9 mouse cellular contexts compared by ENCODE assay signal in the genomic region with DNA sequence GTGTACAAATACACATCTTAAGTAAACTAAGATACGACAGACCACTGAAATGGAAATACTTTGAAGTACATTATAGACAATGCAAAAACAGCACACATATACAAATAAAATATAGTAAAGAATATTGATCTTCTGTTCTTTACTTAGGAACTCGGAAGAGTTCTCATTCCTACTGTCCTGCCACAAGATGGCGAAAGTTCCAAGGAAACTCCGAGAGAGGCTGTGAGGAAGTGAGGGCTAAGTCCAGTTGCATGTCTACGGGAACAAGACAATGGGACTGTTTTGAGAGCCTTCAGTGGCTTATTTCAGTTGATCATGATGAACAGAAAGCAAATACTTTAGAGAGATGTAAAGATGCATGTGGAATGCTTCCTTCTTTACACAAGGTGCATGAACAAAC. TPM values are rescaled to one million over a fixed set of nuclear protein-coding genes. Genes with fewer than 3 reads are reported as not detected.
DNase-seq lines count a peak whose midpoint lies in the region; ATAC-seq and TF ChIP-seq lines count a peak whose summit lies in the region.
"Had no signal": no experiment of that assay in that cellular context is flagged by ENCODE, and none has a peak within 500 bp of the region (broad histone marks: within the 10 kb centered on the region; RNA-seq: fewer than 3 reads in every experiment).

No protein-coding gene starts in this region.

- no peak overlapping the region for H3K9ac ChIP-seq in midbrain, postnatal 0 days (replicated peaks; ENCODE audit: low read length, poor library complexity, severe bottlenecking)
- H3K9ac ChIP-seq in midbrain, embryonic 15.5 days: no peak overlapping the region
- H3K9ac ChIP-seq in limb, embryonic 14.5 days (ENCODE audit: low read depth, low read length, severe bottlenecking): no peak overlapping the region

- no peaks in the 10 kb centered on the region for H3K36me3 ChIP-seq in midbrain, postnatal 0 days (ENCODE audit: insufficient read depth, low read length)
- no peaks in the 10 kb centered on the region for H3K36me3 ChIP-seq in midbrain, embryonic 15.5 days (replicated peaks)
- no peaks in the 10 kb centered on the region for H3K36me3 ChIP-seq in limb, embryonic 14.5 days (ENCODE audit: control insufficient read depth, insufficient read depth, low read length)
- H3K36me3 ChIP-seq in forebrain, embryonic 10.5 days (replicated peaks): no peaks in the 10 kb centered on the region

- peak; percentile 2 to 17 for DNase-seq in heart, adult 18-20 months
- DNase-seq in heart, adult 11 months: no peak
- peak; percentile 58 for DNase-seq in midbrain, postnatal 0 days (ENCODE audit: low spot score)
- DNase-seq in brain, embryonic 18.5 days (ENCODE audit: low read depth, low spot score): peak; percentile 10
- peak; percentile 8 for DNase-seq in limb, embryonic 14.5 days (ENCODE audit: low spot score)
- DNase-seq in forebrain, embryonic 10.5 days (ENCODE audit: extremely low spot score, low spot score): no peak

- no peak for ATAC-seq in midbrain, postnatal 0 days (ENCODE audit: low FRiP score)
- no peak for ATAC-seq in midbrain, embryonic 15.5 days (replicated peaks)
- ATAC-seq in limb, embryonic 14.5 days (ENCODE audit: low FRiP score, low read depth): no peak
- ATAC-seq in monocyte, adult 5-6 weeks (replicated peaks; ENCODE audit: insufficient number of reproducible peaks, low FRiP score, low TSS enrichment, poor library complexity, severe bottlenecking): no peak

- H3K4me2 ChIP-seq in midbrain, postnatal 0 days (ENCODE audit: low read depth, low read length, poor library complexity, severe bottlenecking): no peak overlapping the region
- H3K4me2 ChIP-seq in midbrain, embryonic 15.5 days: no peak overlapping the region
- H3K4me2 ChIP-seq in limb, embryonic 14.5 days (replicated peaks; ENCODE audit: low read depth, low read length, severe bottlenecking): no peak overlapping the region

- no peaks in the 10 kb centered on the region for H3K4me1 ChIP-seq in midbrain, postnatal 0 days (ENCODE audit: insufficient read depth, low read length)
- no peaks in the 10 kb centered on the region for H3K4me1 ChIP-seq in midbrain, embryonic 15.5 days
- no peaks in the 10 kb centered on the region for H3K4me1 ChIP-seq in limb, embryonic 14.5 days (ENCODE audit: control insufficient read depth, insufficient read depth, low read length)
- H3K4me1 ChIP-seq in forebrain, embryonic 10.5 days: no peaks in the 10 kb centered on the region

- H3K9me3 ChIP-seq in midbrain, postnatal 0 days (ENCODE audit: low read length): no peaks in the 10 kb centered on the region
- H3K9me3 ChIP-seq in midbrain, embryonic 15.5 days: no peaks in the 10 kb centered on the region
- no peaks in the 10 kb centered on the region for H3K9me3 ChIP-seq in limb, embryonic 14.5 days (ENCODE audit: control insufficient read depth, low read length)
- H3K9me3 ChIP-seq in forebrain, embryonic 10.5 days: no peaks in the 10 kb centered on the region

- peak; percentile 78 for TF ChIP-seq CTCF in midbrain, postnatal 0 days (IDR thresholded peaks at IDR 0.05)

- H3K27ac ChIP-seq in midbrain, postnatal 0 days (ENCODE audit: low read depth, low read length): no peak overlapping the region
- no peak overlapping the region for H3K27ac ChIP-seq in midbrain, embryonic 15.5 days
- no peak overlapping the region for H3K27ac ChIP-seq in limb, embryonic 14.5 days (replicated peaks; ENCODE audit: low read depth, low read length)
- H3K27ac ChIP-seq in forebrain, embryonic 10.5 days: no peak overlapping the region

- H3K27me3 ChIP-seq in midbrain, postnatal 0 days (ENCODE audit: insufficient read depth, low read length): no peaks in the 10 kb centered on the region; the same call in 1 of the 2 replicates
- no peaks in the 10 kb centered on the region; the same call in 1 of the 2 replicates for H3K27me3 ChIP-seq in midbrain, embryonic 15.5 days (replicated peaks)
- no peaks in the 10 kb centered on the region for H3K27me3 ChIP-seq in limb, embryonic 14.5 days (ENCODE audit: control insufficient read depth, insufficient read depth, low read length)
- peaks cover 78% of the 10 kb centered on the region for H3K27me3 ChIP-seq in forebrain, embryonic 10.5 days (ENCODE audit: poor library complexity, severe bottlenecking)

- no peak for TF ChIP-seq POLR2A in limb, embryonic 14.5 days (IDR thresholded peaks at IDR 0.05; ENCODE audit: borderline replicate concordance, extremely low read depth, insufficient read depth, insufficient read length)

- no peak overlapping the region for H3K4me3 ChIP-seq in midbrain, postnatal 0 days (ENCODE audit: low read depth, low read length)
- H3K4me3 ChIP-seq in midbrain, embryonic 15.5 days: no peak overlapping the region
- H3K4me3 ChIP-seq in limb, embryonic 14.5 days (replicated peaks; ENCODE audit: low read length): no peak overlapping the region
- H3K4me3 ChIP-seq in forebrain, embryonic 10.5 days: no peak overlapping the region

- WGBS in midbrain, postnatal 0 days: 32% methylated on average over 5 of the region's 5 CpGs
- 27% methylated on average over 5 of the region's 5 CpGs for WGBS in midbrain, embryonic 15.5 days
- WGBS in limb, embryonic 14.5 days: 36% methylated on average over 5 of the region's 5 CpGs
- WGBS in forebrain, embryonic 10.5 days: 26% methylated on average over 5 of the region's 5 CpGs

RNA-seq across cellular contexts. Expression of gene Xkrx, which starts 29.6 kb away (rescaled TPM):
- total RNA-seq in heart, adult 18-20 months (2021): 1 to 10 TPM in 1 of 2 experiments, under 1 TPM in 1; 0.87 to 2.3 TPM
- total RNA-seq in midbrain, postnatal 0 days (2014; rRNA removed): 0.05 and 0.24 TPM in 2 replicates
- 0.79 and 0.98 TPM in 2 replicates for polyA plus RNA-seq in midbrain, postnatal 0 days (2015; fragmentation: Nextera tagmentation; extraction: Ambion mirVana)
- polyA plus RNA-seq in midbrain, embryonic 15.5 days (2015; fragmentation: Nextera tagmentation; extraction: Ambion mirVana): 1.0 and 1.2 TPM in 2 replicates
- polyA plus RNA-seq in limb, embryonic 14.5 days (2012; rRNA removed): 0.57 and 0.72 TPM in 2 replicates
- polyA plus RNA-seq in limb, embryonic 14.5 days (2014; fragmentation: Nextera tagmentation; extraction: Ambion mirVana): 0.11 and 0.59 TPM in 2 replicates
- total RNA-seq in monocyte, adult 5-6 weeks (2017): 0.19 to 1.7 TPM (median 0.29 TPM) in 3 replicates
- polyA plus RNA-seq in forebrain, embryonic 10.5 days (2016; fragmentation: Nextera tagmentation; extraction: Ambion mirVana): 0.11 TPM in 1 of 2 replicates, not detected in the other

RNA-seq across cellular contexts. Expression of gene Arl13a, which starts 55.0 kb away (rescaled TPM):
- not detected for total RNA-seq in heart, adult 18-20 months (2021)
- not detected in 2 replicates for total RNA-seq in midbrain, postnatal 0 days (2014; rRNA removed)
- polyA plus RNA-seq in midbrain, postnatal 0 days (2015; fragmentation: Nextera tagmentation; extraction: Ambion mirVana): not detected in 2 replicates
- not detected in 2 replicates for polyA plus RNA-seq in midbrain, embryonic 15.5 days (2015; fragmentation: Nextera tagmentation; extraction: Ambion mirVana)
- polyA plus RNA-seq in limb, embryonic 14.5 days (2012; rRNA removed): not detected in 2 replicates
- not detected in 2 replicates for polyA plus RNA-seq in limb, embryonic 14.5 days (2014; fragmentation: Nextera tagmentation; extraction: Ambion mirVana)
- not detected in 3 replicates for total RNA-seq in monocyte, adult 5-6 weeks (2017)
- not detected in 2 replicates for polyA plus RNA-seq in forebrain, embryonic 10.5 days (2016; fragmentation: Nextera tagmentation; extraction: Ambion mirVana)
- polyA plus RNA-seq: neural tube, embryonic 14.5 days had no signal

Comparison
In these comparisons a context has a peak if more than half of its experiments do, and no peak if none do; other contexts are left out.
1. DNase-seq: peak in heart, adult 18-20 months (2 of 2), midbrain, postnatal 0 days (single experiment), brain, embryonic 18.5 days (single experiment) and limb, embryonic 14.5 days (single experiment); none in heart, adult 11 months (single experiment) and forebrain, embryonic 10.5 days (single experiment).